Mouse (Mus musculus): ENCODE data around the gene Rxra.

Gene Rxra

GRCm38 (mm10) chr2:27702283-27702682 lies 26.0 kb downstream of the Rxra start:
- DNase-seq (ENCODE audit: extremely low read depth, low read depth): no peak

- DNase-seq (ENCODE audit: extremely low read depth, low read depth): peak; percentile 73
Measured at GRCm38 (mm10) chr2:27702904-27703666, 26.8 kb downstream of the Rxra start.

GRCm38 (mm10) chr2:27703852-27704640 lies 27.8 kb downstream of the Rxra start:
- no peak for DNase-seq (ENCODE audit: extremely low read depth, low read depth)

GRCm38 (mm10) chr2:27704641-27705040 lies 28.4 kb downstream of the Rxra start:
- DNase-seq (ENCODE audit: extremely low read depth, low read depth): no peak

GRCm38 (mm10) chr2:27710871-27711382 lies 34.7 kb downstream of the Rxra start:
- DNase-seq (ENCODE audit: extremely low read depth, low read depth): no peak

DNA sequence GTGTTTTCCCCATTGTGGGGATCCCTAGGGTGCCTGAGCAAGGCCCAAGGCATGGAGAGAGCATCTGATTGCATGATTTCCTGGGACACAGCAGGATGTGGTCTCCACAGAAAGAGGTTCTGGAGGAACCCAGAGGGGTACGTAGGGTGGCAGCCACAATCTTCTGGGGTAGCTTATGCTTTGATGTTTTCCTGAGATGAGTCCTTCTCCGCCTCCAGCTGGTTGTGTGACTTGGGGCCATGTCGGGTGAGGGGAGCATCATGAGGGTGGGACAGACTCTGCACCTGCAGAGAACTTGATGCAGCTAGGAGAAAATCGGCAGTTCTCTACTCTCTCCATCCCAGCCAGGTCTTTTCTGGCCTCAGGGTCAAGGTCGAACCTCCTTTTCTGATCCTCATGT lies 36.4 kb downstream of the Rxra start:
- no peak for DNase-seq (ENCODE audit: extremely low read depth, low read depth)

- DNase-seq (ENCODE audit: extremely low read depth, low read depth): no peak
Measured at GRCm38 (mm10) chr2:27713378-27713777, 37.1 kb downstream of the Rxra start.

DNA sequence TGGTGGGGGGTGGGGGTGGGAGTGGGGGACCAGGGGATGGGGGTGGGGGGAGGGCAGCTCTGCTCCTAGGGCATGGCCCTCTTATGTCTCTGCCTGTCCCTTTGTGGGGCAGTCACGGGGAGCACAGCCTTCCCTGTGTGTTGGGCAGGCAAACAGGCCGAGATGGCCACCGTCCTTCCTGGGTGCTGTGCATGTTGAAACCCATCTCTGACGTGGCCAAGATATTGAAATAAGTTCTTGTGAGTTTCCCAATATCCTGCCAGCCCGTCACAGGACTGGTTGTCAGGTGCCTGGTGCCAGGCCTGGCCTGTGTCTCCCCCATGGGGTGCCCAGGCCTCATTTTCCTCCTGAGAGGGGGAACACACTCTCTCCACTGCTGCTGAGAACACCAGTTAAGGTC lies 37.9 kb downstream of the Rxra start:
- no peak for DNase-seq (ENCODE audit: extremely low read depth, low read depth)

- no peak for DNase-seq (ENCODE audit: extremely low read depth, low read depth)
Measured at GRCm38 (mm10) chr2:27715221-27715620, 39.0 kb downstream of the Rxra start.

DNA sequence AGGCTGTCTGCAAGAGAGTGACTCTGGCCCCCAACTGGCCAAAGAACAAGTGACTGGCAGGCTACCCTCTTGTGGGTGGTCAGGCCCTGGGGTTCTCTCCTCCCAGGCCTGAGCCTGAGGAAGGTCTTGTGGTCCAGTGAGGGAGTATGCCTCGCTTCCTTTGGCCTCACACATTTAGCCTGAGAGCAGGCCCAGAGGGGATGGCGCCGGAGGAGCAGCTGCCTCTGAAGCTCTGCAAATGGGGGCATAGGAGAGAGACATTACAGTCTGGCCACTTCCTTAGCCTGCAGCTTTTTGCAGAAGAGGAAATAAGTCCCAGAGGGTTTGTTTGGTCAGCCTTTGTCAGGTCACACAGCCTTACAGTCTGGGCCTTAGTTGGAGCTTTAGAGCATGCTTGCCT lies 40.1 kb downstream of the Rxra start:
- DNase-seq (ENCODE audit: extremely low read depth, low read depth): no peak

GRCm38 (mm10) chr2:27718191-27718590 lies 42.0 kb downstream of the Rxra start:
- DNase-seq (ENCODE audit: extremely low read depth, low read depth): no peak

- DNase-seq (ENCODE audit: extremely low read depth, low read depth): no peak
Measured at GRCm38 (mm10) chr2:27719601-27720000, 43.4 kb downstream of the Rxra start.

DNA sequence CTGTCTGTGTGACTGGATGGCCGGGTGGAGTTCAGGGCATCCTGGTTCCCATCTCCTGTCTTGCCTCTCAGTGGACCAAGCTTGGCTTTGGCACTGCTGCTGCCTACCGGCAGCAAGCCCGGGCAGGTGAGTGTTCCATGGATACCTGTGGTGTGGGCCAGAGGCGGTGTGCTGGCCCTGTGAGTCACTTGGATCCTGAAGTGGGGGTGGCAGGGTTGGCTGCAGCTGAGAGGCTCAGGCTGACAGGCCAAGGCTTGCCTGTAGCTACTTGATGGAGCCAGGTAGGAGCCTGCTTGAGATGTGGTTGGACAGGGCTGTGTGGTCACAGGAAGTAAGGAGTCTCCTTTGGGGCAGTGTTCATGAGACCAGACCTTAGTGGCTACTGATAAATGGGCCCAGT lies 45.4 kb downstream of the Rxra start:
- DNase-seq (ENCODE audit: extremely low read depth, low read depth): no peak

- DNase-seq (ENCODE audit: extremely low read depth, low read depth): no peak
Measured at GRCm38 (mm10) chr2:27724729-27725316, 48.6 kb downstream of the Rxra start.

DNA sequence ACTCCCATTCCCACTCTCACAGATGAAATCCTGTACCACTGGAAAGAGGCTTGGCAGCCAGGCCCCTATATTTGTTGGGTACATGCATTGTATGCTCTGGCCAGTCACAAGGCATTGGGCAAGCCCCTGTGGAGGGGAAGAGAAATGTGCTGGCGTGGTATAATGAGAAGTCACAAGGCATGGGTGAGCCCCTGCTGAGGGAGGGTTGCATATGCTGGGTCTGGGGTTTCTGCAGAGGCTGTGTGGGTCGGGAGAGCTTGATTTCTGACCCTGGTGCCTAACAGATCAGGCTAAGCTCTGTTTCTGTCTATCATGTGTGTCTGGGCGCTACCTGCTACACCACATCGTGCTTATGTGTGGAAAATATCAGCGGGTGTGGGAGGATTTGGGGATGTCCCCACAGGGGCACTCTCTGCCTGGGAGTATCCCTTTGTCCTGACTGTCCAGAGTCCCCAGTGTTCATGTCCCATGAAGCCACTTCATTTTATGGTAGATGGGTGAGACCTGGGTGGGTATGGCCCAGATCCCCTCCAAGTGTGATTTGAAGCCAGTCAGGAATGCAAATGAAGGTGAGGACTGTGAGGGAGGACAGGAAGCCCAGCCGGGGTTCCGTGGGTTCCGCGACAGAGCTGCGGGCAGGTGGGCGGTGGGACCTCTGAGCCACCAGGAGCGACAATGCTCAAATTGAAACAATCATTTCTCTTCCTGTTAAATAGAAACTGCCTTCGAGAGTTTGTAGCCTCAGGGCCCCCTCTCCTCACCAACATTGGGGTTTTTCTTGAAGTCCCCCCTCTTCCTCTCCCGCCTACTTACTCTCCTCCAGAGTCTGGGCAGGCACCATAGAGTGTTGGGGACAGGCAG lies 52.0 kb downstream of the Rxra start:
- no peak for DNase-seq (ENCODE audit: extremely low read depth, low read depth)

DNA sequence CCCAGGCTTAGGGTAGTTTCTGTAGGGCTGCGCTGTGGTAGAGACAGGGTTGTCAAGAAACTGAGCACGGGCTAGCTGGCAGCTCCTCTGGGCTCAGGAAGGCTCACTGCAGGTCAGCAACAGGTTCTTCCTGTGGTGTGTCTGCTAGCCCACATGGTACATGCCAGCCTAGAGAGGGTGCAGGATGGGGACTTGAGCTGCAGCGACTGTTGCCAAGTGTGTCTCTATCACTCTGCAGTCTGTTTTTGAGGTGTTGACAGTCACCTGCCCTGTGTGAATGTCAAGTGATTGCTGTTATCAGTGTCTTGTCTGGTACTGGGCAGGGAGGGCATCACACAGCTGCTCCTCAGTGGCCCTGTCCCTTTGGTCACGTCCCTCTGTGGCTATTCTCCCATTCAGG lies 52.8 kb downstream of the Rxra start:
- no peak for DNase-seq (ENCODE audit: extremely low read depth, low read depth)

DNA sequence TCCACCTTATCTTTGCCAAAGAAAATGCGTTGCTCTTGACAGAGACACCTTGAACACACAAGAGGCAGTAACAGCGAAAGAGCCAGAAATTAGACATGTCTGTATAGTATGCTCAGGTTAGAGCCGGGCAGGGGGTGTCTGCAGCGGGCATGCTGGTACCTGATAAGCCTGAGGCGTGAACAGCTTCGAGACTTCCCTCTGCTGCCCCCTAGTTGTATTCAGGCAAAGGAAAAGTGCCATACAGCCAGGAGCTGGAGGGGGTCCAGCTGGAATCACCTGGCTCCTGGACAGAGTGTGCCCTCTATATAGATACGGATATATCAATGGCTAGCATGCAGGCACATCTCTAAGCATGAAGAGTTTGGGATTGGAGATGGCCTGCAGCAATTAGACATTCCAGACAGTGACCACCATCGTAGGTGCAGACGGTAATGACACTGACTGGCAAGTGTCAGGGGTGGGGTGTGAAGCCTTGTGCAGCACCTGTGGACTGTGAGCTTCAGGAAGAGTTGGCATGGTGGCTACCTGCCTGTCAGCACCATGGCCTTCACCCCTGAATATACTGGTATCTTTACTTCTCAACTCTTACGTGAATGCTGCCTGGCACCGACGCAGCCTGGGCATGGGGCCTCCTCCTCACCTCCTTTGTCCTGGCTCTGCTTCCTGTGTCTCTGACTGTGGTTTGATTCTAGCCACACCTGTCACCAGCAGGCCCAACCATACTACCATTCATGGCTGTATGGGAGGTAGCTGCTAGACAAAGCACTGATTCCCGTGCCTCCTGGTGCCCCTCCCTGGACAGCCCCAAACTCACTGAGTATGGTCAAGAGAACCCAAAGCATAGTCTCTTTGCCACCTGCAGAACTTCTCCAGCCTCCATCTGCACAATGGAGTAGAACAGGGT lies 54.0 kb downstream of the Rxra start:
- DNase-seq (ENCODE audit: extremely low read depth, low read depth): peak; percentile 29

GRCm38 (mm10) chr2:27733021-27733420 lies 56.8 kb downstream of the Rxra start:
- no peak for DNase-seq (ENCODE audit: extremely low read depth, low read depth)

- DNase-seq (ENCODE audit: extremely low read depth, low read depth): no peak
Measured at GRCm38 (mm10) chr2:27734328-27734727, 58.1 kb downstream of the Rxra start.

GRCm38 (mm10) chr2:27734800-27735199 lies 58.6 kb downstream of the Rxra start:
- no peak for DNase-seq (ENCODE audit: extremely low read depth, low read depth)

Data from MEL-GATA-1-ER (cell line).